Mouse (Mus musculus): ENCODE measurements around the gene Pde4b.

The Pde4b gene

DNA sequence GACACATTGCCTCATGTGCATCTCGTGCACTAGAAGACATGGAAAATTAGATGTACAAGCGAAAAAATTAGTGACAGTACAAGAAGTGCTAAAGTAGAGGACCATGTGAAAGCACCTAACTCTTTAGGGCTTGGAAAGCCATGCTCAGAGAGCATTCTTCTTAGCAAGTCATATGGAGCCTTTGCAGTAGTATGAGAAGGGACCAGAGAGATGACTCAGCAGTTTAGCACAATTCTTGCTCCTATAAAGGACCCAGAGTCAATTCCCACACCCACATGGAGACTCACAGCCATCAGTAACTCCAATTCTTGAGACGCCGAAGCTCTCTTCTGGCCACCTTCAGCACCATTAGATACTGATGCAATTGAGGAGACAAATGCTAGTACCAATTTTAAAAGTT is 525.3 kb downstream of the Pde4b start:
- no peak for DNase-seq (ENCODE audit: low spot score)

DNA sequence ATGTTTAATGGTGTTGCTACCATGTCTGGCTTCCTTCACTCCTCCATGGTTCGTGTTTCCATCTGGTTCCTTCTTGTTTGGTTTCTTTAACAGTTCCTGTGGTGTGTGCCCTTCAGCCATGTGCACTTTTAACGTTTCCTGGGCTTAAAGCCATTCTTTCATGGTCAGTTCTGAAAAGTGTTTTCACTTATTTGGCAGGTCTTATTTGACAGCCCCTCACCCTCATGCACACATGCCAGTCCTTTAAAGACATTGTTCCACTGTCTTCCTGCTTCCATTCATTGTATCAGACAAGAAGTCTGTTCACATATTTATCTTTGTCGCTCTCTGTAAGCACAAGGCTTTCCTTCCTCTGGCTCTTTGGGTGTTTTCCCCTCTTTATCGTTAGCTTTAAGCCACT is 530.4 kb downstream of the Pde4b start:
- DNase-seq (ENCODE audit: low spot score), result no peak

DNA sequence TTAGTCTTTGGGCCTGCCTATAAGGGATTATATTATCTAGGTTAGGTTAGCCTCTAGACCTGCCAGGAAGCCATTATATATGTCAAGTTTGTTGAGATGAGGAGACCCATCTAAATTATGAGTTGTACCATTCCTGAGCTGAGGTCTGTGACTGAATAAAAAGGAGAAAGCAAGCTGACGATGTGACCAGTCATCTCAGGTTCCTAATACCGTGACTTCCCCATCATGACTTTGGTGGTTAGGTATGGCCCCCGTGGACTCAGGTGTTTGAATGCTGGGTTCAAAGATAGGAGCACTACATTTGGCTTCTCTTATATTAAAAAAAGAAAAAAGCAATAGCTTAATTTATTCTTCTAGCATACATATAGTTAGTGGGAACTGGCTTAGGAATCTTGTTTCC is 531.3 kb downstream of the Pde4b start:
- DNase-seq (ENCODE audit: low spot score), result no peak

DNA sequence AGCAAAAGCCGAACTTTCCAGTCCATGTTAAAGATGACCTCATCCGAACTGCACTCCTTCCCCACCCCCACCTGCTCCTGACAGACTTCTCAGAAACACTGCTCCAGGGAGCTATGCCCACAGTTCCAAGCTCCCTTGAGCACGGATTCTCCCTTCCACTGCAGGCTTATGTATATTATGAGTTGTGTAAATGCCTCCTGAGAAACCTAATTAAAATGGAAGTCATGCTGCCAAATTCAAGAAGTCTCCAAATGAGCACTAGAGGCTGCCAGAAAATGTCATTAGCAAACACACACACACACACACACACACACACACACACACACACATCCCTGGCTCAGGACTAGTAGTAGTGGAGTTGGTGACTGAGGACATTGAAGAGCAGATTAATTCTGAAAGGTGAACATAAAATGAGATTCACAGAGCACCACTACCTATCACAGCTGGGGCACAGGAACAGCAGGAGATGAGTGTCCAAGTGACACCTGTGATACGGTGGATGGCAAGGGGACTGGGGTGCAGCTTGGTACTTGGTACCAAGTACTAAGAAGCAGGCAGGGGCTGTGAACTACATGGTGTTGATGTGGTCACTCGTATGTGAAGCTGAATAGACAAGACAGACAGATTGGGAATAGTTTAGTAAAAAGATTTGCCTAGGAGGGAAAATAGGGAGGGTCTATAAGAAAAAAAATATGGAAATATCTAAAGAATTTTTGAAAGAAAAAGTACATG is 533.0 kb downstream of the Pde4b start:
- no peak for DNase-seq (ENCODE audit: low spot score)

DNA sequence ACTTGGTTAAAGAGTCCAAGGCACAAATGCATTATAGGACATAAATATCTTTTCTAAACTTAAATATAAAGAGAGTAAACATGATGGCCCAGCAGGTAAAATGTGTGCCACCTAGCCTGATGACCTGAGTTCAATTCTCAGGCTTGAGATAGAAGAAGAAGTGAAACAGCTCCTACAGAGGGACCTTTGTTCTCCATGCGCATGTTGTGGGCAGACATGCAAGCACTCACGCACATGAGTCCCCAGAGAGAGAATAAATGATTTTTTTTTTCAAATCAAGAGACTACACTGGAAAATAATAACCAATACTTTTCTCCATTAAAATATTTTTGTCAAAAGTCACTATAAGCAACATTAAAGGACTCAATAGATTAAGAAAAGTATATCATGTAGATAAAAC is 533.8 kb downstream of the Pde4b start:
- no peak for DNase-seq (ENCODE audit: low spot score)

DNA sequence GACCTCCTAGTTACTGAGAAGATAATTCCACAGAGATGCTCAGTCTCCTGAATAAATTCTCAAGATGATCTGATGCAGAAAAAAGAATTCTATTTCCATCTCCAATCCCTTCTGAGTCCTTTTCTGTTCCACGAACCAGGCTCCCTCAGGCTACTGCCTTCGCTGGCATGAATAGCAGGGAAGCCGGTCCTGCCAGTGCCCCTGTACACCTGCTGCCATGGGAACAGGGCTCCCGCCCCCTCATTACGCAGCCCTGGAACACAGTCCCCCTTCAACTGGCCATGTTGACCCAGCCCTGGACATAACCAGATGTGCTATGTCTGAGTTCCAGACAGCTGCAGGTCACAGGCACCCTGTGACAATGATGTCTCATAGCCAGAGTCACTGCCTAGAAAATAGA is 535.6 kb downstream of the Pde4b start:
- no peak for DNase-seq (ENCODE audit: low spot score)

DNA sequence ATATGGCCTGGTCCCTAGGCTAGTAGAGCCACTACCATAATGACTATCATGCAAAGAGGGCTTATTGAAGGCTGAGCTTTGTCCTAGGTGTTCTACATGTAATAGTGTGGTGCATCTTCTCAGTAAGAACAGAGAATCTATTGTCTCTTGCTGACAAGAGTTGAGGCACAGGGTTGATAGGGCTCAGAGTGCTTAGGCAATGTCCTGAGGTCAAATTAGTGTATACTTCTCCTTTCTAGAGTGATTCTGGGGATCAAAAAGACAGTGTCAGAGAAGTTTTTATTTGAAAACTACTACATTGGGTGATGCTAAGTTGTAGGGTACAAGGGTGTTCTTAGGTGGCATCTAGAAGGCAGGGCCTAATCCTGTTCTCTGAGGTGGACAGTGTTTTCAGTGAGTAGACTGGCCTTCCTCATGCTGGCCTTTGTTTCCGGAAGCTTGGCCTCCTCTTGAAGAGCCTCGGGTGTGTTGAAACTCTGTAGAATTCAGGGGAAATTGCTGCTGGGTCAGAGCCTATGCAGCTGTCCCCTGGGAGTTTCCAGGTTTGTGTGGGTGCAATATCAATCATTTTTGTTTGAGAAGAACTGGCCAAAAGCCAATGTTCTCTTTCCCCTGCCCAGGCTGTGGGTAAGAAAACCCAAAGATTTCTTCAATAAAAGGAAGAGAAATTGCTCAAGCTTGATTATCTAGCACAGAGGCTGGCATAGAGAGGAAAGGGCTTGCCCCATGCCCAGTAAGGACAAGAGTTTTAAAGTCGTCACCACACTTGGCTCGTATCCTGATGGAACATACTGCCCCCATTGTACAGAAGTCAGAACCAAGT is 536.7 kb downstream of the Pde4b start:
- DNase-seq (ENCODE audit: low spot score), result no peak

DNA sequence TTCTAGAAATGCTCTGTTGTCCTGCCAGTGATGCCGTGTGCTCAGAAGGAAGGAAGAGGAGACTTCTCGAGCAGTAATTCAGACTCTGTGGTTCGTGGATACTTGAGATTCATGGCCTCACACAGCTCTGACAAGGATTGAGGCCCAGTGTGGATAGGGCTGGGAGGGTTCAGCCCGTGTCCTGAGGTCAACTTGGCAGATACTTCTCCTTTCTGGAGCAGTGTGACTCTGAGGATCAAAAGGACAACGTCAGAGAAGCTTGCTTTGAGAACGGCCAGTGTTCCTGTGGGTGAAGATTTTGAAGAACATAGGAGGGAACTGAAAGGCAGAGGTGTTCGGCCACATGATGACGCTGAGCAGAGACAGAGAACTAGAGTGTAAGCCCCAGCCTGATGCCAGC is 537.6 kb downstream of the Pde4b start:
- no peak for DNase-seq (ENCODE audit: low spot score)

DNA sequence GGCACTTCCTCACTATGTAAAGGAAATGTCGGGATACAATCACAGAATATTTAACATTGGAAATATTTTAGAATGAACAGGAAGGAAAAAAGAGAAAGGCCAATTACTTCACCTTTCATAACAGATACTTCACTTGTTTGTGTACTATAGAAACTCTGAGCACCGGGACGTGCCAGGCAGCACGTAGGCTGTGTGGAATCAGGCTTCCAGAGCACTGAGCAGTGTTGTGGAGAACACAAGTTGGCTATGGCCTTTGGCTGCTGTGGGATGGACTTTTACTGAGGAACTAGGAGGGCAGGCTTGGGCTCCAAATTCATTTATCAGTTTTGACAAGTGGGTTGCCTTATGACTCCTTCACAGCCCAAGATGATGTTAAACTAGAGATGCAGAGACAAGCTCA is 540.5 kb downstream of the Pde4b start:
- no peak for DNase-seq (ENCODE audit: low spot score)

DNA sequence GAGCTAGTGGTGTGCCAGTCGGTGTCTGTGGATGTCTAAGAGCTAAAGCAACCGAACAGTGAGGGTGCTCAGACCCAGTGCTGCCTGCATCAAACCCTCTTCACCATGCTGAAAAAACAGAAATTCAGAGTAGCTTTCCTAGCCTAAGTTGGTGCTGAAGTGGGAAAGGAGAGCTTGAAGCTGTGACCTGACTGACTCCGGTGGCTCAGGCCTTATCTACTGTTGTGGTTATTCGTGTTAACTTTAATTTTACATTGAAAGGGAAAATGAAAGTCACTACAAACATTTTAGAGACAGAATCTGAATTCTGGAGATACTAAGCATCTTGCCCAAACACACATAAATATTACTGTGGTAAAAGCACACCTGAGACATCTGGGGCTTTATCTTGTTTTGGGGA is 542.3 kb downstream of the Pde4b start:
- no peak for DNase-seq (ENCODE audit: low spot score)

DNA sequence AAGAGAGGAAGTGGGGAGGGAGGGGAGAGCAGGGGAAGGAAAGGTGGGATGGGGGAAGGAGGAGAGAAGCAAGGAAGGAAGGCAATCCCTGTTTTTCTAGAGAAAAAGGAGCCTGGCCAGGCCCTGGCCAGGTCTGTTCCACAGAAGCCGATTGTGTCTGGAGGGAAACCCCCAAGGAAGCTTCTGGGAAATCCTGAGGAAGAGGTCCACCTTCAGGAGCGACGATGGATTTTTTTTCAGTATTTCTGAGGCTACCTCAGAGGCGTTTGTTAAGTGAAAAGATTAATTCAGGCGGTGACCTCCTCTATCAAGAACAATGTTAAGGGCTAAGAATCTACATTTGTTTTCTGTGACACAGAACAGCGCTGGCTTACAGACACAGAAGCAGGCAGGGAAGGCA is 542.9 kb downstream of the Pde4b start:
- DNase-seq (ENCODE audit: low spot score), result no peak

DNA sequence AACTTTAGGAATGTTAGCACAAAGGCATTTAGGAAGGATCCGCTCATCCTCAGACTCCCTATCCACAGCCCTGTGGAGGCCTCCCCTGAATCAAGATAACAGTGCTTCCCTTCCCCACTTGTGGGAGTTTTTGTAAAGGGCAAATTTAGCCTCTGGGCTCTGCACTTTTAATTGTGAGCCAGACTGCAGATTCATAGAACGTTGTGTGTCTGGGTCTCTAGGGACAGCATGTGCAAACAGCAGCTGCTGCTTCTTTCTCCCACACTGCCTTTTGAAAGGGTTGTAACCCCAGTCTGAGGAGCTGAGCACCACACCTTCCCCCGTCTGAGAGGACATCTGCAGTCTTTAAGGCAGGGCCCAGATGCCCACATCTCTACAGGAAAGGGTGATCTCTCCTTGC is 544.3 kb downstream of the Pde4b start:
- DNase-seq (ENCODE audit: low spot score), result no peak

DNA sequence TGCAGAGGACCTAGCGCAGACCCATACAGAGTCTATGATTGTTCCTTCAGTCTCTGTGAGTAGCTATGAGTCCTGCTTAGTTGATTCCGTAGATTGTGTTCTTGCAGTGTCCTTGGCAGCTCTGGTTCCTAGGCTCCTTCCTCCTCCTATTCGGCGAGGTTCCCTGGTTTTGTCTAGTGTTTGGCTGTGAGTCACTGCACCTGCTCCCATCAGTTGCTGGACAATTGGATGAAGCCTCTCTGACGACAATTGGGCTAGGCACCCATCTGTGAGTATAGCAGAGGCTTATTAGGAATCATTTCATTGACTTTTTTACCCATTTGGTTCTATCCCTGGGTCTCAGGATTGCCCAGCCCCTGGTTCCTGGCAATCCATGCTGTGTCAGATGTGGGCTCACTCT is 545.9 kb downstream of the Pde4b start:
- DNase-seq (ENCODE audit: low spot score), result no peak

DNA sequence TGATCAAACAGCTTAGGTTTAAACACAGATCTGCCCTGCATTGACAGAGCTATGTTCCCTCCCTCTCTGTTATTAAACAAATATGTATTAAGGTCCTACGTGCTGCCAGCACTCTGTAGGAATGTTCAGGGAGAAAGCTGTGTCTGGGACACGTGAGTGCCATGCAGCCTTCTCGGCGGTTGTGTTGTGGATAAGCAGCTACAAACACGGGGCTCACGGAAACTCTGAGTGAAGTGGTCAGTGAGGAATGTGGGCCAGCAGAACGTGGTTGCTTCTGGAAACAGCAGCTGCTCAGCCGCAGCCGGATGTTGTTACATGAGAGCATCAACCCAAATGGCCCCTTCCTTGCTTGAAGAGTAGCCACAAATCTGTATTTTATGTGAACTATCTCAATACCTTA is 547.9 kb downstream of the Pde4b start:
- DNase-seq (ENCODE audit: low spot score), result peak; percentile 62

DNA sequence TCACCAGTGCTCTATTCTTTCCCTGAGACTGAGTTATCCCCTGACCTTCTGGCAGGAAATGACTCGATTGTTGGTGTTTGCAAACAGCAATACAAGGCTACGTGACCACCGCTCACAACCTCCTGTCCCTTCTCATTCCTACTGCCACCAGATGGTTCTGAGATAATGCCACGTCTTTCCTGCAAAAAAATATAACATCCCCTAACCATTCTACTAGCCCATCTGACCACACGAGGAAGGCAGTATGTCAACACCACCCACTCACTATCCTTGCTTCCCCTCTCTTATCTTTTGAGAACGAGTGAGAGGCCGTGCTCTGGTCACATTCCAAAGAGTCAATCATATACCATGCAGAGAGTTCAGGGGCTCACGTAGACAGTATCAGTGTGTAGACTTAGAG is 548.6 kb downstream of the Pde4b start:
- DNase-seq (ENCODE audit: low spot score), result no peak

DNA sequence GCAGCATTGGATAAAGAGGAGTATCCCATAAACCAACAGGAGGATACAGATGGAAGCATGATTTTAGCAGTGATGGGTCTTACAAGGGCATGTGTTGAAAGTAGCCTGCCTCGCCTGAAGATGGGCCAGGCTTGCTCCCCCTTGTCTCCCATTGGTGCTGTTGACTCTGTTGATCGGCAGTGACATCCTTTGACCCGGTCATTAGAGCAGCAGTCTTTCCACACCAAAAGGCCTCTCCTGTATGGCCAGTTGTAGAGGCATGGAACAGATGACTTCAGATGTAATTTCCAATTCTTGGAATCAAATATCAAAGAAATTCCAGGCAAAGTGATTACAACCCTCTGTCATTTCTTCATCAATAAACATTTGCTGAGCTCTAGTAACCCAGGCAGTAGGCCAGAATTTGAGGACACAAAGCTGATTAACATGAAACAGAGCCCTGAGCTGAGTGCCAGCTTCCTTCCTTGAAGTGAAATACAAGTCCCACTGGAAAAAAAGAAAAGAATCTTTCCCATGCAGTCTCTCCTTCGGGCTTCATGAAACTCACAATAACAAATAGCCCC is 550.1 kb downstream of the Pde4b start:
- DNase-seq (ENCODE audit: low spot score), result no peak

DNA sequence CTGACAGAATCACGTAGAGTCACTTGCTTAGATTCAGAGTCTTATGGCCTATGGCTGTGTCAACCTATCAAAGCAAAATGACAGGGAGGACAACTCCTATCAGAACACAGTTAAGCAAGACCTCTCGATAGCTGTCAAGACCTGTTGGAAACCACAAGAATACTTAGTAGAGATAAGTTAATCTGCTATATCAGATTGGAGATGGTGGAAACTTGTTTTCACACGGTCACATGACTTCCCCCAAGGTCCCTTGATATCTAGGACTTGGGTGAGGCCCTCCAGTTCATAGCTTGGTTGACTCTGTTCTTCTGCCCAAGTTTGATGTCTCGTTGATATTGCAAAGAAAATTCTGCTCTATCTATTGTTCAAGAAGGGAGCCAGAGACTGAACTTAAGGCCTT is 553.6 kb downstream of the Pde4b start:
- DNase-seq (ENCODE audit: low spot score), result no peak

DNA sequence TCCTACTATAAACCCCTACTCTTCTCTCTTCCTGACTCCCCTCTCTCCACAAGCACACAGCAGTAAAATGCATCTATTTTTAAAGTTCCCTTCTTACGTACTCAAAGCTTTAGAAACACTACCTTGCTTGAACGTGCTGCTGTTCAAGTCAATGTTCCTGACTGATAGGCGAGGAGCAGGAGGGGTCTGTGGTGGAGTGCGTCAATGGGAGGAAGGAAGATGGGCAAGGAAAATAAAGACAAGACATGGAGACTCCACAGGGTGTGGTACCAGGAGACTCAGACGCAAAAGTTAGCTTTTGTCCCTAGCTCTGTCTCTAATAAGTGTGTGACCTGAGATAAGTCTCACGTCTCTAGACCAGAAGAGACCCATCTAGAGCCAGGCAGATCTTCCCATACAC is 556.7 kb downstream of the Pde4b start:
- no peak for DNase-seq (ENCODE audit: low spot score)

DNA sequence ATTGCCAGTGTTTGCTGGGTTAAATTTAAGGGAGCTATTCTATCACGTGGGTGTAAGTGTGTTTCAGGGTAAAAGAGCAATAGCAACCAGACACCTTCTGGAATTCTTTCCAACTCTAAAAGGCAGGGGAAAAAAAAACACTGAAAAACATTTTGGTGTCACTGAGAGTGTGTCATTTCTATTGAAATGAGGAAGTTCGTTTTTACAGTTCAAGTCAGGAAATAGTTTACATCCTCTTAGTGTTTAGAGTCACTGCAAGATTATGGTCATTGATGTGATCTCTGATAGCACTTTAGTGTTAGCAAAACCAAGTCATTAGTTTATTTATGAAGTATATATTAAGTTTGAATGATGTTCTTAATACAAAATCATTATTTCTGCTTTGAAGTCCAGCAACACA is 559.7 kb downstream of the Pde4b start:
- no peak for DNase-seq (ENCODE audit: low spot score)

DNA sequence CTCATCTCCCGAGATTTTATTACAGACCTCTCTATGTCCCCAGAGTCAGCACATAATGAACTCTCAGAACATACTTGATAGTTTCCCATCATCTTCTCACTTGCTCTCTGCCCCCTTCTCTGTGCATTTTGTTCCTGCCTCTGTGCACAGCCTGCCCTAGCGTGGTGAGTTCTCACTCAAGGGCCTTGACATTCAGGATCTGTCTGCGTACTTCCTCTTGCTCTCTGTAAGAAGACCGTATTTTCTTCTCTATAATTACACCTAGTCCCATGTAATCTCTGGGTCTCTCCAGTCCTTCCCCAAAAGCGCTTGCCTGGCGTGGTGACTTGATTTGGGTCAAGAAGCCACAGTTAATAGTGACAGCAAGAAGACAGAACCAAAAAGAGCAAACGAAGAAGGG is 568.0 kb downstream of the Pde4b start:
- DNase-seq (ENCODE audit: low spot score), result no peak

DNA sequence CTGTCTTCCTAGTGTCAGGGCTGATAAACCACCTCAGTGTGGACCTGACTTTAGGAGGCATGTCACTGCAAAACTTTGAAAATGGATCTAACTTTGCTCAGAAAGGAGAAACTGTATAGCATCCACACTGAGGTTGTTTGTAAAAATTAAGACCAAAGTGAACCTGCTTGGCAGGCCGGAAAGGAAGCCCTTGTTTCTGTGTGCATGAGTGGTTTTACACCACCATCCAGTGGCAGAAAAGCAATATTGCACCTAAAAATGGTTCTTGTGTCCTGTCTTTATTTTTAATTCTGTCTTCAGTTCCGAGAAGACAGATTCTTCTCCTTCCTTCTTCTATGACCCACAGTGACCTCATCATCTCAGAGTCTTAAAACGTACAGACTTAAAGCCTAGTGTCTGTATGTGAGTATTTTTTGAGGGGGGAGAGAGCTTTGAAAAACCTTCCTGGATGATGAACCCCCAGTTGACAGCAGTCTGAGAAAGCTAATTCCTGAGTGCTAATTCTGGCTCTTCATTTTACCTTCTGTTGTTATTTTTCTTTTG is 569.2 kb downstream of the Pde4b start:
- peak; percentile 60 for DNase-seq (ENCODE audit: low spot score)

Data from T-cell, adult 2 months (primary cell).